Mouse (Mus musculus) gastrocnemius, postnatal 14 days (tissue): Measurements from ENCODE around the gene Elf5. TPM values are rescaled to one million over a fixed set of nuclear protein-coding genes. Genes with fewer than 3 reads are reported as not detected.

Experiments used
- DNase-seq: peaks from one replicate; pipeline ENCODE4 v3.0.0; 2021; ENCODE audit warnings: mixed read lengths
- intact Hi-C: fragments of 180-260 bp; cut with DNase I; formaldehyde crosslinking; loops from one replicate; pipeline ENCODE4 v1.15.1; 2025; ENCODE audit warnings: low total_unique reads
- total RNA-seq, 2 experiments: library from RNA; stranded (reverse); gene quantifications; 2 replicates each; pipeline ENCODE4 v1.2.3; 2021

Elf5 gene
- total RNA-seq, 2 experiments from 2014 or later = not detected

DNA sequence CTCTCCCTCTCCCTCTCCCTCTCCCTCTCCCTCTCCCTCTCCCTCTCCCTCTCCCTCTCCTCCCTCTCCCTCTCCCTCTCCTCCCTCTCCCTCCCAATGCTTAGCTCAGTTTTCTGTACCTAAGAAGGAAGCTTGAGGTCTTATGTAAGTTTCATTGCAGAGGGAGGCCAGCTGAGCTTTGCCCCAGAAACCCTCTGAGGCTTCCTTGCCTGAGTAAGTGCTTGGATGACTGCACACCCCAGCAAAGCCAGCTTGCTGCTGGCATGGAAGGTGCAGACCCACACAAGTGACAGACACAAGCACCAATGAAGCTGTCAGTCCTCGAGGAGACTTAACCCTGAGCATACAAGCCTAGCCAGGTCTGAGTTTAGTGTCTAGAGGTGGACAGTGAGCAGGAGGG lies 19.2 kb downstream of the Elf5 start:
- no peak for DNase-seq
- intact Hi-C loops = no loop called here

DNA sequence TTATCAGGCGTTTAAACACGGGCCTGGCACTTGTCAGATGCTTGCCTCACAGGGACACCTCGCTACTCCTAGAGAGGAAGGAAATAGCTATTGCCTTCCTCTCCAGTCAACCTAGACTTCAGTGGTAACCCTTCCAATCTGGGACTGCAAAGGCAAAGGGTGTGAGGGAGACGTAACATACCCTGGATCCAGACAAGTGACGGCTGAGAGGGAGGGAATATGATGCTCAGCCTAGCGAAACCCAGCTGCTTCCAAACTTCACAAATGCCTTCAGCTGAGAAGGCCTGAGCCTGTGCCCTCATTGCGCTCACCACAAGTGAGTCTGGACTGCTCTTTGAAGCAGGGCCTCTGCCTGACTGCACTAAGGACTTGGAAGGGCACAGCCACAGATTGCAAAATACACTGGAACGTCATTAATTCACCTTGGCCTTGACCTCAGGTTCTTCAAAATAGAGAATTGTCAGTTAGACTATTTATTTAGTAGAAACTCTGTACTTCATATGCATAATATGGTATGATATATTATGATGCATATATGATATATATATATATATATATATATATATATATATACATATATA lies 21.3 kb downstream of the Elf5 start:
- no peak for DNase-seq
- intact Hi-C loops = no loop called here

DNA sequence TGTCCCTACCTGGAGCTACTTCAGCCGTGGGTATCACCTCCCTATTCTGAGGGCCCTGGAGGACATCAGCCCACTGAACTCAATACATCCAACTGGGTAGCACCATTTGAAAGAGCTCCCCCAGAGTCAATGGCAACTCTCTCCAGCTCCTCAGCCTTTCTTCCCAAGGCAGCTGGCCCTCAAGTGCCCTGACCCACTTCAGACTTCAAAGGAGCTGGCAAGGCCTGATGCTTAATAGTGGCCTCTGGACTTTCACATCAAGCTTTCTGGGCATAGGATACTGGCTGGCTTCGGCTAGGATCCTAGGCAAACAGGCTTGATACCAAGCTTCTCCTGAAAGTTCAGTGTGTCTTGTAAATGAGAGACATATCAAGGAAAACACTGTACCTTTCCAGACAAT lies 23.6 kb downstream of the Elf5 start:
- DNase-seq = no peak
- intact Hi-C loops = no loop called here

DNA sequence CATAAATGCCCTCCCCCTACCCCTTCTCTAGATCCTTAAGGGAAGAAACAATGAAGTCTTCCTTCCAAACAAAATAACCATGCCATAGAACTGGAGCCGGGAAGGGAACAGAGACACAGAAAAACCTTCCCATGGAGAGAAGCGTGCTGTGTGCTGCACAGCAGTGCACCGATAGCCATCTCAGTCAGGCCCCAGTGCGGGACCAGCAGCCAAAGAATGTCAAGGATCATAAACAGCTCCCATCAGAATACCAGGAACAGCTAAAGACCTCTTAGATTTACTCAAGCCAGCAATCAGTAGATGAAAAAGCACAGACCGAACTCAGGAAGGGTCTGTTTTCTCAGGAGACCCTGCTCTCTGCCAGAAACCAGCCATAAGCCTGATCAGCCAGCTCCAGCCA lies 25.0 kb downstream of the Elf5 start:
- intact Hi-C loops = no loop called here
- no peak for DNase-seq

DNA sequence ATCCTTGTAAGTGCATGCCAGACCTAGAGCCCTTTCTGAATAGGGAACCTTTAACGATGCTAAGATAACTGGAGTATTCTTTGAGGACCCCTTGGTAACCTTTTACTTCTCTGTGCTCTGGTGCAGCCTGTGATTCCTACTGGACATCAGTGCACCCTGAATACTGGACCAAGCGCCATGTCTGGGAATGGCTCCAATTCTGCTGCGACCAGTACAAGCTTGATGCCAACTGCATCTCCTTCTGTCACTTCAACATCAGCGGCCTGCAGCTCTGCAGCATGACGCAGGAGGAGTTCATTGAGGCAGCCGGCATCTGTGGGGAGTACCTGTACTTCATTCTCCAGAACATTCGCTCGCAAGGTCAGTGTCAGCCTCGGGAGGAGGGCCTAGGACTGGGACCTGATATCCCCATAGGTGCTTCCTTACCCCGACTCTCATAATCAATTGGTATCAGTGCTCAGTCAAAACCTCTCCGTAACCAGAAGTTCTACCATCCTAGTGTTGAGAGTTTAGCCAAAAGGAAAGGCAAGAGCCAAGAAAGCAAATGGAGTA lies 27.7 kb downstream of the Elf5 start:
- no peak for DNase-seq
- intact Hi-C loops = no loop called here

DNA sequence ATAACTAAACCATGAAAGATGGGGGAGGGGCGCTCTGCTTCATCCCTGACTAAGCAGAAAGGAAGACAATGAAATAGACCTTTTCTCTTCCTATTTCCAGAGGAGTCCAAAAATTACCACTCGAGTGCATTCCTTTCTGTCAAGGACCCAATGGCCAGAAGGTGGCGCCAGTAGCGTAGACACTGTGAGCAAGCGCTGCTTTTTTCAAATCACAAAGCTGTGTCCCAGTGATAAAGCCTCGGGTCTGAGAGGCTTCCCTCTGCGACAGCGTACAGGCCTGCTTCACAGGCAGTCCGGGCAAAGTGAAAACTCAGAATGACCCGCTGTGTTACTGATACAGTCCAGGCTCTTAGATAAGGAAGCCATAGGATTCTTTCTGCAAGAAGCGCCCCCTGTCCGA lies 28.2 kb downstream of the Elf5 start:
- peak; percentile 75 for DNase-seq
- intact Hi-C loops = no loop called here

DNA sequence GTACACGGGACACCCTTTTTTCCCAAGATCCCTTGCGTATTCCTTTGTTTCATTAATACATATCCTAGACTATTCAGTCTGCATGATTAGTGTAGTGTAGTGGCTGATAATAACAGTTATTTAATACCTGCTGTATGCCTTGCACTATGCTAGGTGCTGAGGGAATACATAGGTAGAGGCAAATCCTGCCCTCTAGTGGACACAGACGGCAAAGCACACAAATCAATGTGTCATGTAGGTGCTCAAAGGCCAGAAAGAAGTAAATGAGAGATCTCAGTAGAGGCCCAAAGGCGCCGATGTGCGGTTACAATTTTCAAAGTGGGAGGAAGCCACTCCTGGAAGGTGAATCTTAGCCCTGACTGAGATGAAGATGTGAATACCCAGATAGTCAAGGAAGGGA lies 34.3 kb downstream of the Elf5 start:
- intact Hi-C loops = no loop called here
- no peak for DNase-seq

DNA sequence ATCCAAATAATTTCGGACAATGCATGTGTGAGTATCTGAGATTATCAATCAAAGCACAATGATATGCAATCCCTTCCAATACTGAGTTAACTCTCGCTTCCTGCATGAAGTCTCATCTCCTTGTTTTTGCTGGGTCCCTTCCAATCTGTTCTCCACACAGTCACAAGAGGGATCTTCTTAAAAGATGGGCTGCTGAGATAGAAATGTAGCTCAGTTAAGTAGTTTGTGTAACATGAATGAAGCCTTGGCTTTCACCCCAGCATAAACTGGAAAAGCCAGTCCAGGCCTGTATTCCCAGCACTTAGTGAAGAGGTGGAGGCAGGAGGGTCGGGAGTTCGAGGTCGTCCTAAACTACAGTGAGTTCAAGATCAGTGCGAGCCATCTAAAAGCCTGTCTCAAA lies 34.8 kb downstream of the Elf5 start:
- intact Hi-C loops = no loop called here
- DNase-seq = no peak

DNA sequence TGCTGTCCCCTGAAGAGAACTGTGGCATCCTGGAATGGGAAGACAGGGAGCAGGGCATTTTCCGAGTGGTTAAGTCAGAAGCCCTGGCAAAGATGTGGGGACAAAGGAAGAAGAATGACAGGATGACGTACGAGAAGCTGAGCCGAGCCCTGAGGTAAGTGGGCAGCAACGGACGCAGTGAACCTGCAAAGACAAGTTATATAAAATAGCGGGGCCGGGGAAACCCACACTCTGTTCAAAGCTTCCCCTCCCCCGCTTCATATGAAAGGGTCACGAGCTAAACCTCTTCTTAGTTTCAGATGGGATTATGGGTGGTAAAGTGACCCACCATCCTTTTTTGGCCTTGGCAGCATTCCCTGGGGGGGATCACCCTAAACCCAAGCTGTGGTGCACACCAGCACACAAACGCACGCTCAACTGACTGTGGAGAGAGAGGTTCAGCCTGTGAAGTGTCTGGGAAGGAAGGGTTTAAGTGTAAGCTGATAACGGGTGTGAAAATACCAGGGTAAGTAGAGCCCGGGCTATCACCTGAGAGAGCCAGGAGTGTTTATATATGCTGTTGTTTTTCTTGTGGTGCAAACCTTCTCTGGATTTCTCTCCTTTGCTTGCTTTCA lies 37.6 kb downstream of the Elf5 start:
- intact Hi-C loops = no loop called here
- no peak for DNase-seq

DNA sequence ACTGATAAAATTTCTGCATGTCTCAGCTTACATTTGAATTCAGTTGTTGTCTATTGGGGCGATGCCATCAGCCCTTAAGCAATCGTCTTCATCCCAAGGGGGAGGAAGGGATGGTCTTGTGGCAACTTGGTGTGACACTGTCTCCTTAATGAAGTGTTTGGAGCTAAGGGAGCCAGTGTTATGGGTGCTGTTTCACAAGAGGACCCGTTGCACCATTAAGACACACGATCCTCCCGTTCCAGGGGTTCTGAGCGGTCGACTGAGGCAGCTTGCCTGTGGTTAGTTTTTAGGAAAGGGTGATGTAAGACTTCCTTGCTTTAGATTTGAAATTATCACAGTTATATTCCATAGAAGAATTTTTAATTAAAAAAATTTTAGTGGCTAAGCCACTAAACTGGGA lies 38.3 kb downstream of the Elf5 start:
- DNase-seq = no peak
- intact Hi-C loops = no loop called here

DNA sequence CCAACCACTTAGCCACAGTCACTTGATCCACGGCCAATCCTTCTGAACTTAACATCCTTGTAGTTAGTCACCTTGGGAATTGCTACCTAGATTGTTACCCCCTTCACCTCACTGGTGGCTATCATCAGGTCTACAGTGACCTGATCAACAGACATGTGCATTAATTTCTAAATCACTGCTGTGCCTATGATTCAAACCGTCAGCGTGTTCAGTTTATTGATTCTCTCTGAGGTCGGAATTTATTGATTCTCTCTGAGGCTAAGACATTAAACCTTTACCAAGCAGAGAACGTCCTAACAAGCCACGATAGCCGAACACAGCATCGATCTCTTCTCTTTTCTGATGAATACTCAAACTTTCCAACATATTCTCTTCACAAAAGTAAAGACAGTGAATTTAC lies 38.8 kb downstream of the Elf5 start:
- no peak for DNase-seq
- intact Hi-C loops = no loop called here

DNA sequence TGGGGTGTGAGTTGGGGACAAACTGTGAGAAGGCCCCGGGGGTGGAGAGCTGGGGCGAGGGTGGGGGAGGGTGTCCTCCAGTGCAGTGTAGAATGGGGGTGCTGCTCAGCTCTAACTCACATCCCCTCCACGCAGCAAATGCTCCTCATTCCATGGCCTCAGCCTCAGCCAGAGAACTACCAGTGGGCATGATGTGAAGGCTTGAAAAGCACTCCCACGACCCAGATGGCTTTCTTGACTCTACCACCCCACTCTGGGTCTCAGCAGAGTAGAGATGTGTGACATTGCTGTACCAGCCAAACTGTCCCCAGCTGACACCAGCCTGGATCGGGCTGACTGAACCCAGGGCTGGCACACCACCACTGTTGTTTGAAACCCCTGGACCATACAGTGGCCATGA lies 41.1 kb downstream of the Elf5 start:
- no peak for DNase-seq
- intact Hi-C loops = no loop called here

DNA sequence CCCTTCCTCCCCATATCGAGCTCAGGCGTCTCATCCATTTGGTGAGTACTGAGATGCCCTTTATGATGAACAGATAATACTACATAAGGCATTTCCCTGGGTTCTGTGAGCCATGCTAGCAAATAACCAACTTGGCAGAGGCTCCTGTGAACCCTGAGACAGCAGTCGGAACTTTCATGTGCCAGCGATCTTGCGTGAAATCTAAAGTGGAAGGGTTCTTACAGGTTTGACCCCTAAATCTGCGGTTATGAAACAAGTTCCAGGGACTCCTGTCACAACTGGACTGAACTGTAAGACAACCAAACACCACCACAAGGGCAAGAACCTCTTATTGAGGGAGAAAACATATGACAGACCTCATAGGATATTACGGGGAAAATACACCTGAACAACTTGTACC lies 44.3 kb downstream of the Elf5 start:
- intact Hi-C loops = loop anchor here (5.0 kb wide), 1 partner anchor 92 kb away; no protein-coding TSS in a partner anchor
- no peak for DNase-seq

DNA sequence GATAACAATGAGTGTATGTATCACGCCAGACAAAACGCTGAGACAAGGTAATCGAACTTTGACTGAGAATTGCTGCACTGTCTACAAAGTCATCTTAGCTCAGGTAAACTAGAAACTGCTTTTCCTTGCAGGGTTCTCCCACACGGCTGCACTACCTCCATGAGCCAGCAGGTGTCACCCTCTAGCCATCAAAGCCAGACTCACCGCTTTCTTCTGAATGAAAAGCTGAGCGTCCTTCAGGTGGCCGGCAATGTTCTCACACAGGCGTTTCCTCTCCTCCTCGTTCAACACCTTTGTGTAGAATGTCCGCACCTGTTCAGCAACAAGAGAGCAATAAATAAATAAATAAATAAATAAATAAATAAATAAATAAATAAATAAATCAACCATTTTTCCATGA lies 45.2 kb downstream of the Elf5 start:
- peak; percentile 65 for DNase-seq
- intact Hi-C loops = loop anchor here (5.0 kb wide), 1 partner anchor 91 kb away; no protein-coding TSS in a partner anchor

DNA sequence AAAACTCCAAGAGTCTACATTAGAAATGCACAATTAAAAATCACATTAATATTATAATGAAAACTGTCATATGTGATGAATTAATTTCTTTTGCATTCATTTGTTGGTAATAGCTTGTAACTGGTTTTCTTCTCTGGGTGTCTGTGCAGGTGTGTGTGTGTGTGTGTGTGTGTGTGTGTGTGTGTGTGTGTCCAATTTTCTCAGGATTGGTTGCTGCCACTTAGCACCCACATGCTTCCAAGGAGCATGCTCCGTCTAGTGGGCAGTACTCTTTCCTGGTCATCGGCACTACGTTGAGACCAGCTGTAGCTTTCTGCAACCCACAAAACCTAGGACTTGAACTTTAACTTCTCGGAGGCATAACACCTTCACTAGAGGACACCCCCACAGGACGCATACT lies 45.6 kb downstream of the Elf5 start:
- intact Hi-C loops = loop anchor here (5.0 kb wide), 1 partner anchor 90 kb away; no protein-coding TSS in a partner anchor
- DNase-seq = no peak

DNA sequence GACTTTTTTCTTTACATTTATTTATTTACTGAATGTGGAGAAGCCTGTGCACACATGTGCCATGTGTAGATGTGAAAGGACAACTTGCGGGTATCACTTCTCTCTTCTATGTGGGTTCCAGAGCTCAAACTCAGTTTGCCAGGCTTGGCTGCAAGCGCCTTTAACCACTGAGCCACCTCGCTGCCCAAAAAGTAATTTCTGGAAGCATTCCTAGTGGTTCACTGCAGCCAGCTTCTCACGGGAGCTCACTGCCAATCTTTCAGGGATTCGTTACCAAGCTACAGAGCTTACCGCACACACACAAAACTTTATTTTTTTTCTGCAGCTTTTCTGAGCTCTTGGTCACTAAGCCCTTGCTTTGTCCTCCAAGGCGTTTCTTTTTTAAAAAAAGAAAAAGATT lies 46.1 kb downstream of the Elf5 start:
- DNase-seq = no peak
- intact Hi-C loops = loop anchor here (5.0 kb wide), 1 partner anchor 90 kb away; no protein-coding TSS in a partner anchor

DNA sequence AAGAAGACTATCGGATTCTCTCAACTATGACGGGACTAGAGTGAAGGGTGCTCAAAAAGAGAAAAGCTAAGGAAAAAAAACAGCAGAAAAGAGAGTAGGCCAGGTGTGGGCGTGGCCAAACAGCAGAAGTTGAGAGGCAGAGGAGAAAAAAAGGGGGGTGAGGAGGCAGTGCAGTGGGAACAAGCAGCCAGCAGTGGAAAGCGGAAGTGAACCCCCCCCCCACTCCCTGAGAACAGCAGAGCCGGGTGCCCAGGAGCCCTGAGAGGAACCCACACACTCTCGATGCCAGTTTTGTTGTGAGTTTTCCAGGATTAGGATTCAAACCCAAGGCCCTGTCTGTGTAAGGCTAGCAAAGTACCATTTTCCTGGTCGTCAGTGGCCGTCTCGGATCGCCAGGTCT lies 47.6 kb downstream of the Elf5 start:
- intact Hi-C loops = loop anchor here (5.0 kb wide), 1 partner anchor 88 kb away; no protein-coding TSS in a partner anchor
- DNase-seq = no peak

DNA sequence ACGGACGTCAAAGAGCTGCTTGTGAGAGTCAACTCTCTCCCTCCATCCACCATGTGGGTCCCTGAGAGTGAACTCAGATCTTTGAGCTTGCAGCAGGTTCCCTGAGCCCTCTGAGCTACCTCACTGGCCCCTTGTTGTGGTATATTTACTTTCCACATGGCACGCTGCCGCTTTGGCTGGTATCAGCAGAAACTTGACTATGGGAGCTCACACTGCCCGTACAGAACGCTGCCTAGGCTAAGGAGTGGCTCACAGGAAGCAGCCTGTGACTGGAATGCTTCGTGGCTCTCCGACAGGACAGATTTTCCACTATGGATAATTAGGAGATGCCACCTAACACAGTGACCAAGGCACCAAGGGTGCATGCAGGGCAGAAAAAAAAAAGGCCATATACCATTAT lies 49.7 kb downstream of the Elf5 start:
- intact Hi-C loops = loop anchor here (10.0 kb wide), 1 partner anchor 254 kb away; no protein-coding TSS in a partner anchor
- DNase-seq = no peak

DNA sequence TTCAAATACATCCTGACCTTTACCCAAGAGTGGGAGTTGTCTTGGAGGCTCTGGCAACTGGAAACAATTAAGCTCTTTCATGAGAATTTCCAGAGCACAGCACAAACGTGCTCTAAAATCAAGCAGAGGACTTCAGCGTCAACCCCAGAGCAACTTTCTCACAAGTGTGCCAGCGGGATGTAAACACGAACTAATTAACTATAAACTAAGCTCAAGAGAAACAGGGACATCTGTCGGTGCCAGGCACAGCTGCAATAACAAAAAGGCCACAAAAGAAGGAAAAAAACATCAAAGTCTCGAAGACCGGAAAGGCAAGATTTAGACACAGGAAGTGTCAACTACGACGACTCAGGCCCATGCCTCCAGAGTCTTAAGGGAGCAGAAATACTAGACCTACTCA lies 50.3 kb downstream of the Elf5 start:
- DNase-seq = no peak
- intact Hi-C loops = loop anchor here (10.0 kb wide), 1 partner anchor 253 kb away; no protein-coding TSS in a partner anchor

DNA sequence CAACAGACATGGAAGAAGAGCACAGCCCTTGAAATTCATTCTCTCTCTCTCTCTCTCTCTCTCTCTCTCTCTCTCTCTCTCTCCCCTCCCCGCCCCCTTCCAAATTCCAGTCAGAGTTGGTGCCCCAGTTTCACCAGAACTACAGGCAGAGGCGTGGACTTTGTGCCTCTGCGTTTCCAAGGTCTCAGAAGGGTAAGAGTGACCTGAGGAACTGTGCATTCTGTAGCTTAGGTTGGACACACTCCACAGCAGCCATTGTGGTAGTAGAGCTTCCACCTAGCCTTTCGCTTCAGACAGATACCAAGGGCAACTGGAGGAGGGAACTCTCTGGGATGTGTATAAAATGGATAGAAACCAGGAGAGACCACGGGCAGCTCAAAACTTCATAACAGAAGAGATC lies 51.3 kb downstream of the Elf5 start:
- intact Hi-C loops = loop anchor here (10.0 kb wide), 1 partner anchor 252 kb away; no protein-coding TSS in a partner anchor
- no peak for DNase-seq

DNA sequence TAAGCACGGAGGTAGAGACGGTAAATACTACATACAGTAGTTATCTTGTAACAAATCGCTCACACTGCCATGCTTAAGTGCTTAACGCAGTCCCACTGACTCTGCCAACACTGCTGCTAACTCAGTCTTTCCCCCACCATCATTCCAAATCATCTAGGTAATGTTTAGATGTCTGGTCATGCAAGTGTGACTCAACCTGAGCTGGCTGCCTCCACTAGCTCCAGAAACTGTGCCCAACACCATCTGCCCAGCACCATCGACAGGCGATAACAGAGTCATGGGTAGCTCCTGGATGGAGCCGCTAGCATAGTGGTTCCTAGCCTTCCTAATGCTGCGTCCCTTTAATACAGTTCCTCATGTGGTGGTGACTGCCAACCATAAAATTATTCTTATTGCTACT lies 53.0 kb downstream of the Elf5 start:
- intact Hi-C loops = loop anchor here (10.0 kb wide), 1 partner anchor 250 kb away; no protein-coding TSS in a partner anchor
- DNase-seq = no peak
